Mouse (Mus musculus): ENCODE data around the gene Akp3. TPM values are rescaled to one million over a fixed set of nuclear protein-coding genes. Genes with fewer than 3 reads are reported as not detected.

Gene Akp3
- polyA plus RNA-seq, 1 experiment from 2014 or later: not detected

Other genes with a start within 250 kb of the Akp3 start
- not detected in 2 replicates for gene Alppl2, start 35.0 kb upstream of the Akp3 start, polyA plus RNA-seq (2014; fragmentation: Nextera tagmentation; extraction: Ambion mirVana)
- gene Alpi, start 23.4 kb upstream of the Akp3 start, polyA plus RNA-seq (2014; fragmentation: Nextera tagmentation; extraction: Ambion mirVana): not detected in 2 replicates
- gene Ecel1, start 31.5 kb downstream of the Akp3 start, polyA plus RNA-seq (2014; fragmentation: Nextera tagmentation; extraction: Ambion mirVana): not detected in 2 replicates
- not detected in 2 replicates for gene Prss56, start 58.3 kb downstream of the Akp3 start, polyA plus RNA-seq (2014; fragmentation: Nextera tagmentation; extraction: Ambion mirVana)
- gene Chrnd, start 65.6 kb downstream of the Akp3 start, polyA plus RNA-seq (2014; fragmentation: Nextera tagmentation; extraction: Ambion mirVana): not detected in 2 replicates
- gene Chrng, start 79.7 kb downstream of the Akp3 start, polyA plus RNA-seq (2014; fragmentation: Nextera tagmentation; extraction: Ambion mirVana): 0.93 and 1.5 TPM in 2 replicates
- 121 and 128 TPM in 2 replicates for gene Eif4e2, start 88.9 kb downstream of the Akp3 start, polyA plus RNA-seq (2014; fragmentation: Nextera tagmentation; extraction: Ambion mirVana)
- 0.26 and 0.42 TPM in 2 replicates for gene Efhd1, start 139.4 kb downstream of the Akp3 start, polyA plus RNA-seq (2014; fragmentation: Nextera tagmentation; extraction: Ambion mirVana)
- gene Gigyf2, start 202.0 kb downstream of the Akp3 start, polyA plus RNA-seq (2014; fragmentation: Nextera tagmentation; extraction: Ambion mirVana): 26.9 and 32.0 TPM in 2 replicates

Measured in heart, embryonic 11.5 days (tissue).